Mouse (Mus musculus) intestine, postnatal 0 days (tissue): ENCODE measurements at regions not wholly inside any gene's neighbourhood (a gene's known extent, or its start where the extent isn't known, plus 50 kb on each side); places are given as distances from the start of the nearest gene placed in this dataset.

Source experiments
- ATAC-seq: fragments of 200-750 bp; cut with Nextera tagmentation; 2 replicates; pipeline ENCODE4 v1.8.0; 2017; ENCODE audit warnings: mild to moderate bottlenecking, moderate TSS enrichment, moderate library complexity
- H3K27ac ChIP-seq: fragments of 300-500 bp; sonication (generic); 2 replicates; pipeline ENCODE4 v1.5.1; 2014; ENCODE audit warnings: mild to moderate bottlenecking, low read depth, low read length, moderate library complexity
- H3K27me3 ChIP-seq: fragments of 300-500 bp; sonication (generic); replicated peaks from 2 replicates; pipeline ENCODE4 v1.6.1; 2014; ENCODE audit warnings: low read length, mixed read lengths; ENCODE audit not compliant: control insufficient read depth, insufficient read depth
- H3K36me3 ChIP-seq: fragments of 300-500 bp; sonication (generic); 2 replicates; pipeline ENCODE4 v1.6.1; 2014; ENCODE audit warnings: mild to moderate bottlenecking, moderate library complexity; ENCODE audit not compliant: control insufficient read depth, insufficient read depth
- H3K4me1 ChIP-seq: fragments of 300-500 bp; sonication (generic); replicated peaks from 2 replicates; pipeline ENCODE4 v1.6.1; 2014; ENCODE audit warnings: antibody characterized with exemption, low read length, mixed read lengths; ENCODE audit not compliant: control insufficient read depth, insufficient read depth
- H3K4me2 ChIP-seq: fragments of 300-500 bp; sonication (generic); replicated peaks from 2 replicates; pipeline ENCODE4 v1.6.1; 2014; ENCODE audit warnings: low read depth, mild to moderate bottlenecking, moderate library complexity
- H3K4me3 ChIP-seq: fragments of 300-500 bp; sonication (generic); 2 replicates; pipeline ENCODE4 v1.5.1; 2014; ENCODE audit warnings: low read depth, low read length
- H3K9ac ChIP-seq: fragments of 300-500 bp; sonication (generic); 2 replicates; pipeline ENCODE4 v1.6.1; 2014; ENCODE audit warnings: mild to moderate bottlenecking, low read depth, low read length
- H3K9me3 ChIP-seq: fragments of 300-500 bp; sonication (generic); 2 replicates; pipeline ENCODE4 v1.6.1; 2016; ENCODE audit warnings: mixed run types; ENCODE audit not compliant: control insufficient read depth
- CTCF ChIP-seq: sonication (generic); IDR thresholded peaks from 2 replicates; pipeline ENCODE4 v1.5.1; 2016; ENCODE audit warnings: low read depth, mild to moderate bottlenecking, control low read depth, antibody characterized with exemption, moderate library complexity
- WGBS: fragments of 180-500 bp; shearing (Covaris S2); extraction: QIAGEN DNeasy Blood & Tissue Kit; methylation state at CpG from one replicate; pipeline ENCODE4 v1.1.7; 2014; 5-methylcytosine and 5-hydroxymethylcytosine counted together

DNA sequence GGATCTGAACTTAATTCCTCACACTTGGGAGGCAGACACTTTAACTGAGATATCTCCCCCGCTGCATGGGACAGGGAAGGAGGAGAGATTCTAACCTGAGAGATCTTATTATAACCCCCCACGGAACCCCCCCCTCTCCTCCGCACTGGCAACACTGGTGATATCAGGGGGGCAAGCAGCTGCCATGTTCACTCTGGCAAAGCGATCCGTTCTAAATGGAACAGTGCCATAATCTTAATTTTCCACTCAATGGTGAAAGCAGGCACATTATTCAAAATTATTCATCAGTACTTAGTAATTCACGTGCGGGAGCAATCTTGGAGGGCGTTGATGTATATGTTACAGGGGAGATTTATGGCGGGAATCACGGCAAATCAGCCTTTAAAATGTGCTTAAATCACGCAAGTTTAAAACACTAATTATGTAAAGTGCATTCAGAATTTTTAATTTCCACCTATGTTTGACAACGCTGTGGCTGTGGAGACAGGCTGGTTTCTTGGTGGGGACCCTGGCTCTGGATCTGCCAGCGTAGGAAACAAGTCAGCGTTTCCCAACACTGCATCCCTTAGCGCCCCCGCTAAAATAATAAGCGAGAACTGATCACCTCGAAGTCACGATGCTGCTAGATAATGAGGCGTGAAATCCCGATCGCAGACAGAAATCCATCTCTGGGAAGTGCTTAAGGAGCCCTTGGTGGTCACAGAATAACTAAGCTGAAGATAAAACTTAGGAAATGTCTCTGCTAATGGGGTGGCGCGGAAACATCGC, 354.7 kb downstream of the Cdh26 start:
- TF ChIP-seq CTCF, result no peak
- H3K4me1 ChIP-seq, result no peaks in the 10 kb centered on the region
- no peak overlapping the region for H3K4me2 ChIP-seq
- ATAC-seq, result no peak
- H3K27ac ChIP-seq, result no peak overlapping the region
- WGBS, result 71% methylated on average over 25 of the region's 25 CpGs
- H3K36me3 ChIP-seq, result no peaks in the 10 kb centered on the region
- no peak overlapping the region for H3K4me3 ChIP-seq
- H3K9ac ChIP-seq, result no peak overlapping the region
- H3K9me3 ChIP-seq, result no peaks in the 10 kb centered on the region
- H3K27me3 ChIP-seq, result no peaks in the 10 kb centered on the region

DNA sequence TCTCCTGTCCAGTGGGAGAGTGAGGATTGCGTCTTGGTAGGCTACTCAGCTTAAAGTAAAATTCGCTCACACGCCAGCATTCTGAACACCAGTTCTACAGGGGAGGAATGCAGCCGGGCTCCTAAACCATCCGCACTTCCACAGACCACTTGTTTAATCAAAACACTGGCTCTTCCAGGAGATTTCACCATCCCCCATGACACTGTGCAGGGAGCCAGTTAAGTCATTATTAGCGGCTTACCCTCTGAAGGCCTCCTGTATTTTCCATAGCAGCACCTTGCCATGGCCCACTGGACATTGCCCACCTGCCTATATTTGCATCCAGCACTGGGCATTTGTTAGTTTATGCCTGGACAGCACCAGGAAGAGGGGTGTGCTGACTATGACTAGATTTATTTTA, 355.5 kb downstream of the Cdh26 start:
- H3K27ac ChIP-seq, result no peak overlapping the region
- H3K4me3 ChIP-seq, result no peak overlapping the region
- H3K27me3 ChIP-seq, result no peaks in the 10 kb centered on the region
- H3K36me3 ChIP-seq, result no peaks in the 10 kb centered on the region
- no peak for TF ChIP-seq CTCF
- no peaks in the 10 kb centered on the region for H3K4me1 ChIP-seq
- H3K9ac ChIP-seq, result no peak overlapping the region
- no peaks in the 10 kb centered on the region for H3K9me3 ChIP-seq
- 28% methylated on average over 6 of the region's 6 CpGs for WGBS
- H3K4me2 ChIP-seq, result no peak overlapping the region
- ATAC-seq, result no peak

DNA sequence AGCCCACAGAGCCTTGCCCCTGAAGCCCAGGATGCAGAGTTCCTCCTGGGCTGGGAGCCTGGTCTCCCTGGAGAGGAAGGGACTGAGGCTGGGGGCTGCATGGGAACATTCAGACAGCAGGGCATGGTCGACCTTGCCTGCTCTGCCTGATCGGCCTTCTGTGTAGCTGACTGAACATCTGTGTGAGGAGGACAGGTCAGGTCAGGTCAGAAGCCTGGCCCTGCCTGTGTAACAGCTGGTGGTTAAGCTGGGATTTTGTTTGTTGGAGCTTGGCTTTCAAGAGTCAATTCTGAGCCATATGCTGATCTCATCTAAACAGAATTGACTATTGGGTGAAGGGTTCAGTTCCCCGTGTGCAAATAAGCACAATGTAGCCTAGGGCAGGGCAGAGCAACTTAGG, 365.5 kb downstream of the Cdh26 start:
- 42% methylated on average over 3 of the region's 3 CpGs for WGBS
- H3K27me3 ChIP-seq, result no peaks in the 10 kb centered on the region
- no peaks in the 10 kb centered on the region for H3K4me1 ChIP-seq
- no peak overlapping the region for H3K9ac ChIP-seq
- no peaks in the 10 kb centered on the region for H3K9me3 ChIP-seq
- H3K27ac ChIP-seq, result no peak overlapping the region
- no peaks in the 10 kb centered on the region for H3K36me3 ChIP-seq
- no peak for TF ChIP-seq CTCF
- no peak for ATAC-seq
- no peak overlapping the region for H3K4me3 ChIP-seq
- no peak overlapping the region for H3K4me2 ChIP-seq

DNA sequence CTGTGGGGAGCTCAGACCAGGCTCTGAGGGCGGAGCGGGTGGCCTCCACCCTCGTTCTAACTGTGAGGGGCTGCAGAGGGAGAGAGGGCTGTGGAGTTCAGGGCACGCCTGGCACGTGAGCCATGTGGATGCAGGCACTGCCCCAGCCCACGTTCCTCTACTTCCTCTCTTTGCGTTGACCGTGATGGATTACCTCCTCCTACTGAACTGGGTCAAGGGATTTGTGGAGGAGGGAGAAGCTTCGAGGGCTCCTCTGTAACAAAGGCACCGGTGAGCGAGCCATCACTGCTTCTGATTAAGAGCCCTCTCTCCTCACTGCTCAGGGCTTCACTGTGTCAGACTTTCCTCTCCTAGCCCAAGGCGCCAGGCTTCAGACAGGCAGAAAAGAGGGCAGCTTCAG, 371.1 kb downstream of the Cdh26 start:
- no peaks in the 10 kb centered on the region for H3K27me3 ChIP-seq
- ATAC-seq, result no peak
- TF ChIP-seq CTCF, result no peak

DNA sequence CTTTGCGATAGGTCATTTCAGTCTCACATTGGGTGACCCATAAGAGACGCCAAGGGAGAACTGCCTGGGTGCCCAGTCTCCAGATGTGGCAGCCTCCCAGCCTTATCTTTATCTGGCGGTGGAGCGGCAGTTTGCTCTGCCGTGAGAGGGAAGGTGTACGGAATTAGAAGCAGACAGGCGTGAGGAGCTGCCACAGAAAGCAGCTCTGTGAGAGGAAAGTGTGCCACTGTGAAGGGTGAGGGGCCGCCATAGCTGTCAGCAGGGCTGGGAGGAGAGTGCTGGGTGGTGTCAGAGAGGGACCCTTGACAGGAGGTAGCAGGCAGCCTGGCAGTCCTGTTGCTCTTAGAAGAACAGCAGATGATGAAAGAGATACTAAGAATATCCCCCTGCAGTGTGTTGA, 375.0 kb downstream of the Cdh26 start:
- no peaks in the 10 kb centered on the region for H3K4me1 ChIP-seq
- ATAC-seq, result no peak
- no peak overlapping the region for H3K4me3 ChIP-seq
- H3K9me3 ChIP-seq, result no peaks in the 10 kb centered on the region
- no peak overlapping the region for H3K27ac ChIP-seq
- TF ChIP-seq CTCF, result no peak
- H3K9ac ChIP-seq, result no peak overlapping the region
- H3K4me2 ChIP-seq, result no peak overlapping the region
- 33% methylated on average over 8 of the region's 8 CpGs for WGBS
- no peaks in the 10 kb centered on the region for H3K36me3 ChIP-seq
- no peaks in the 10 kb centered on the region for H3K27me3 ChIP-seq

More for the DNA sequence above, 371.1 kb downstream of the Cdh26 start:
- H3K4me3 ChIP-seq, result no peak overlapping the region
- no peaks in the 10 kb centered on the region for H3K4me1 ChIP-seq
- no peaks in the 10 kb centered on the region for H3K9me3 ChIP-seq
- H3K27ac ChIP-seq, result no peak overlapping the region
- no peak overlapping the region for H3K9ac ChIP-seq
- WGBS, result 50% methylated on average over 12 of the region's 12 CpGs
- no peaks in the 10 kb centered on the region for H3K36me3 ChIP-seq
- H3K4me2 ChIP-seq, result no peak overlapping the region

DNA sequence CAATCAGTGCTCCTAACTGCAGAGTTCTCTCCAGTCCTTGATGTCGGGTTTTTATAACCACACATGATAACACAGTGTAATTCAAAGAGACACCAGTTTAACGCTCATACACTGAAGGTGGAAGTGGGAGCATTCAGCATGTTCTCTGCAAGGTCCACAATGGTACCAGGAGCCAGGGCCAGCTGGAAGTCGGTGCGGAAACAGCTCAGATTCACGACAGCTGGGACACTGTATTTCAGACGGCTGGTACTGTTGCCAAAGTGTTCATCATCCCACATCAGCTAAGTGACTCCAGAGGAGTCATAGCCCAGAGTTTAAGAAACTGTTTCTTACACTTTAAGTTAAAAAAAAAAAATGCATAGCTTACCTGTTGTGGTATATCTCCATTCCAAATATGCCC, 391.2 kb downstream of the Cdh26 start:
- ATAC-seq, result no peak
- 59% methylated on average over 6 of the region's 6 CpGs for WGBS

More for the DNA sequence above, 391.2 kb downstream of the Cdh26 start:
- H3K9ac ChIP-seq, result no peak overlapping the region
- H3K4me1 ChIP-seq, result no peaks in the 10 kb centered on the region
- no peaks in the 10 kb centered on the region for H3K9me3 ChIP-seq
- H3K4me2 ChIP-seq, result no peak overlapping the region
- no peak overlapping the region for H3K4me3 ChIP-seq
- no peaks in the 10 kb centered on the region for H3K27me3 ChIP-seq
- no peak overlapping the region for H3K27ac ChIP-seq
- TF ChIP-seq CTCF, result no peak
- no peaks in the 10 kb centered on the region for H3K36me3 ChIP-seq
